Mouse (Mus musculus) hindbrain, postnatal 0 days (tissue): Measurements from ENCODE around the gene Hspg2. TPM values are rescaled to one million over a fixed set of nuclear protein-coding genes. Genes with fewer than 3 reads are reported as not detected.

Experiments used
- ATAC-seq: fragments of 200-750 bp; cut with Nextera tagmentation; 2 replicates; pipeline ENCODE4 v1.8.0; 2017; ENCODE audit warnings: mild to moderate bottlenecking, moderate TSS enrichment, moderate library complexity
- DNase-seq: peaks from one replicate; pipeline ENCODE4 v3.0.0-alpha.2; 2015; ENCODE audit warnings: low spot score
- H3K27ac ChIP-seq: fragments of 300-500 bp; sonication (generic); 2 replicates; pipeline ENCODE4 v1.5.1; 2014; ENCODE audit warnings: mild to moderate bottlenecking
- H3K27me3 ChIP-seq: fragments of 300-500 bp; sonication (generic); 2 replicates; pipeline ENCODE4 v1.6.1; 2014; ENCODE audit warnings: low read length, mixed read lengths; ENCODE audit not compliant: insufficient read depth
- H3K36me3 ChIP-seq: fragments of 300-500 bp; sonication (generic); 2 replicates; pipeline ENCODE4 v1.6.1; 2014; ENCODE audit warnings: low read length, mixed read lengths; ENCODE audit not compliant: insufficient read depth
- H3K4me1 ChIP-seq: fragments of 300-500 bp; sonication (generic); 2 replicates; pipeline ENCODE4 v1.6.1; 2014; ENCODE audit warnings: antibody characterized with exemption, low read length, mixed read lengths; ENCODE audit not compliant: insufficient read depth
- H3K4me2 ChIP-seq: fragments of 300-500 bp; sonication (generic); 2 replicates; pipeline ENCODE4 v1.6.1; 2014; ENCODE audit warnings: low read depth, mild to moderate bottlenecking, low read length, moderate library complexity, mixed read lengths
- H3K4me3 ChIP-seq: fragments of 300-500 bp; sonication (generic); 2 replicates; pipeline ENCODE4 v1.5.1; 2014; ENCODE audit warnings: low read length
- H3K9ac ChIP-seq: fragments of 300-500 bp; sonication (generic); replicated peaks from 2 replicates; pipeline ENCODE4 v1.6.1; 2014; ENCODE audit warnings: mild to moderate bottlenecking, low read length, moderate library complexity, mixed read lengths
- H3K9me3 ChIP-seq: fragments of 300-500 bp; sonication (generic); 2 replicates; pipeline ENCODE4 v1.6.1; 2016; ENCODE audit warnings: low read length, mixed read lengths
- CTCF ChIP-seq: IDR thresholded peaks from 2 replicates; pipeline ENCODE4 v1.5.1; 2016; ENCODE audit warnings: antibody characterized with exemption, control low read depth, low read depth
- WGBS: fragments of 180-500 bp; shearing (Covaris S2); extraction: QIAGEN DNeasy Blood & Tissue Kit; methylation state at CpG from one replicate; pipeline ENCODE4 v1.1.7; 2014; 5-methylcytosine and 5-hydroxymethylcytosine counted together
- polyA plus RNA-seq: library from polyadenylated mRNA; unstranded; fragments of >200 nt; fragmentation: Nextera tagmentation; extraction: Ambion mirVana; gene quantifications from 2 replicates; pipeline ENCODE4 v1.2.1, GENCODE M21; 2015
- total RNA-seq: library from RNA; depleted of rRNA; stranded (reverse); fragments of >200 nt; gene quantifications from 2 replicates; pipeline ENCODE4 v1.2.3, GENCODE M21; 2014

Hspg2 gene
- total and polyA plus RNA-seq, 2 experiments from 2014 or later: 3.7 to 37.8 TPM

DNA sequence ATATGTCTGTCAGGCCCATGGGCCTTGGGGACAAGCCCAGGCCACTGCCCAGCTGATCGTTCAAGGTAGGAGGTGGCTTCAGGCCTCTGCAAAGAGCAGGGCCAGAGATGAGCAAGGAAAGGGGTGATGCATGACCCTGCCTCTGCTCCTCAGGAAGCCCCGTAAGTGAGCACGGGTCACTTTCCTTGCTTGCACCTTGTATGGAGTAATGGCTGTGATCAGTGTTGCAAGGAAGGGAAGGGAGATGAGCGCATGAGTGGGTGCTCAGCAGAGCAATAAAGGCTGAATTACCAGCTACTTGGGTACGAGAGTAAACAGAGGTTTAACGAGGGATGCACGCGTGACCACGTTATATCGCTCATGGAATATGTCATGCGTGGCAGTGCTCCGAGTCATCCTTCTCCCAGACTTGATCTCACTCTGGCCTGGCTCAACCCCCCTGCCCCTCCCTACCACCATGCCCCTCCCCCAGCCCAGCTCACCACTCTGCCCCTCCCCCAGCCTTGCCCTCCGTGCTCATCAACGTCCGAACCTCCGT lies 88.2 kb downstream of the Hspg2 start:
- no peaks in the 10 kb centered on the region for H3K27me3 ChIP-seq
- H3K4me3 ChIP-seq: no peak overlapping the region
- no peak for DNase-seq
- WGBS: 87% methylated on average over 16 of the region's 16 CpGs
- TF ChIP-seq CTCF: no peak
- H3K36me3 ChIP-seq: no peaks in the 10 kb centered on the region
- H3K27ac ChIP-seq: no peak overlapping the region
- ATAC-seq: no peak
- H3K9me3 ChIP-seq: no peaks in the 10 kb centered on the region
- H3K4me1 ChIP-seq: no peaks in the 10 kb centered on the region
- no peak overlapping the region for H3K4me2 ChIP-seq
- no peak overlapping the region for H3K9ac ChIP-seq

- ATAC-seq (no peak; the same call in 1 of the 2 replicates), DNase-seq (no peak)
- Histone ChIP-seq H3K36me3 (no peaks in the 10 kb centered on the region), H3K4me3 (no peak overlapping the region), H3K4me1 (no peaks in the 10 kb centered on the region), H3K27me3 (no peaks in the 10 kb centered on the region), H3K9ac (no peak overlapping the region), H3K27ac (no peak overlapping the region), H3K9me3 (no peaks in the 10 kb centered on the region), H3K4me2 (no peak overlapping the region)
- no peak for TF ChIP-seq CTCF
- 75% methylated on average over 9 of the region's 9 CpGs for WGBS
Measured at GRCm38 (mm10) chr4:137569873-137570272, 101.3 kb downstream of the Hspg2 start.

DNA sequence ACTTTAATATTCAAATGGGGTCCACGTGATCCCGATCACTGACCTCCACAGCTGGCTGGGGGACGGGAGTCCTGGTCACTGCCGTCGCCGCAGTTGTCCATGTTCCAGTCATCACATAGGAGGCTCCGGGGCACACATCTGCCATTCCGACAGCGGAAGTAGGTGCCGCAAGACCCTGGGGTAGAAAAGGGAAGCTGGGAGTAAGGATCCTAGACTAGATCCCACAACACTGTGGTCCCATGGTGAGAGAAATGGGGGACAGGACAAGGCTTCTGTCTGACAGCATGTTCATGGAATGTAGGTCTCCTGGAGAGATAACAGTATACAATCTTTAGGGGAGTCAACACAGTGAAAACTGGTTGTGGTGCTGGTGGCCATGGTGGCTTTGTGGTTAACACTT lies 105.9 kb downstream of the Hspg2 start, which contains the start of gene Ldlrad2:
Gene Ldlrad2, minus strand, starts transcription at position 101 of the 400 bp plus-strand sequence.
- H3K27ac ChIP-seq: no peak within 1 kb of the TSS
- no peak within 1 kb of the TSS for H3K4me3 ChIP-seq
- no peak within 1 kb of the TSS for H3K9ac ChIP-seq
- H3K27me3 ChIP-seq: peaks cover 3% of the 10 kb centered on the region; the same call in 1 of the 2 replicates
- no peaks in the 10 kb centered on the region for H3K9me3 ChIP-seq
- ATAC-seq (no peak), DNase-seq (no peak)
- no peaks in the 10 kb centered on the region for H3K36me3 ChIP-seq
- no peak for TF ChIP-seq CTCF
- H3K4me1 ChIP-seq: peaks cover 5% of the 10 kb centered on the region; the same call in 1 of the 2 replicates
- H3K4me2 ChIP-seq: no peak within 1 kb of the TSS
- 84% methylated on average over 10 of the region's 10 CpGs for WGBS

GRCm38 (mm10) chr4:137577486-137577885 lies 108.9 kb downstream of the Hspg2 start:
- 96% methylated on average over 12 of the region's 12 CpGs for WGBS
- no peak for ATAC-seq
- Histone ChIP-seq H3K9ac (no peak overlapping the region), H3K9me3 (no peaks in the 10 kb centered on the region), H3K36me3 (no peaks in the 10 kb centered on the region), H3K27me3 (peaks cover 3% of the 10 kb centered on the region; the same call in 1 of the 2 replicates), H3K4me2 (no peak overlapping the region), H3K4me1 (peaks cover 5% of the 10 kb centered on the region; the same call in 1 of the 2 replicates), H3K27ac (no peak overlapping the region), H3K4me3 (no peak overlapping the region)
- no peak for DNase-seq
- no peak for TF ChIP-seq CTCF

DNA sequence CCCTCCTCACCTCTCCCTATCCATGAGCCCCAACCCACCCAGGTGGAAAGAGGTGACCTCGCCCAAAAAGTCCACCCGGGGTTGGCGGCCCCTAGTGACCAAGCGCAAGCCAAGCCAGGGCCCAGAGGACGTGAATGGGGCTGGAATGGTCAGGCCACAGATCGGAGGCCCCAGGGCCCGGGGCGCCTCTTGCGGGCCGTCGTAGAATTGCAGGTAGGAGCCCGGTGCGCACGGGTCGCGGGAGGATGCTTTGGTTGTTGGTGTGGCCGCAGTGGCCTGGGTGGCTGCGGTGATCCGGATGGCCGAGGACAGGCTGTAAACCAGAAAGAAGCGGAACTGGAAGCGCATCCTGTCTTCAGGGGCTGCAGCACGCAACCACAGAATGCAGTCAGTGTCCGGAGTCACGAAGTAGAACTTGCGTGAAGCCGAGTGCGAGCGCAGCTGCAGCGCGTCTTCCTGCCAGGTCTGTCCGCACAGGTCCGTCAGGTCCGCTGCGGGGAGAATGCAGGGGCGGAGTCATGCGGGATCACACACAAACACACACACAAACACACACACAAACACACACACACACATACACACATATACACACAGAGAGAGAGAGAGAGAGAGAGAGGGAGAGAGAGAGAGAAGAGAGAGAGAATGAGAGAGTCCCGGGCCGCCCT lies 109.7 kb downstream of the Hspg2 start:
- DNase-seq: peak; percentile 63
- Histone ChIP-seq H3K4me2 (peak overlapping the region; percentile 59), H3K9me3 (no peaks in the 10 kb centered on the region), H3K27ac (no peak overlapping the region), H3K4me3 (peak overlapping the region; percentile 29), H3K36me3 (no peaks in the 10 kb centered on the region), H3K27me3 (peaks cover 3% of the 10 kb centered on the region; the same call in 1 of the 2 replicates), H3K4me1 (peaks cover 5% of the 10 kb centered on the region; the same call in 1 of the 2 replicates), H3K9ac (no peak overlapping the region)
- 5% methylated on average over 39 of the region's 39 CpGs for WGBS
- ATAC-seq: peak; percentile 71
- peak; percentile 79 for TF ChIP-seq CTCF

DNA sequence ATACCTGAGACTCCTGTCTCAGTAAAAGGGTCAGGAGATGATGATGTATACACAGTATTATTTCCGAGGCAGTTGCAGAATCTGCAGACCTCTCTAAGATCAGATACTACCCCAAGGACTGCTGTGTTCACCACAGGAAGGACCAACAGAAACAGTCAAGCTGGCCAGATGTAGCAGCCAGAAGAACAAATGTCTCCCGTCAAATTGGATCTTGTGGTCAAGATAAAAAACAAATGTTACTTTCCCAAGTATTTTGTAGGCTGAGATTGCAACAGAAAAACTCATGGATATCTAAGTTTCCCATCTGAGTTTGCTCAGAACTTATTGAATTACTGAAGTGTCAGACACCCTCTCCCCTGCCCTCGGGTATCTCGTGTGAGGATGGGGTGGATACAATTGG lies 111.2 kb downstream of the Hspg2 start:
- ATAC-seq (no peak), DNase-seq (no peak)
- H3K36me3 ChIP-seq: no peaks in the 10 kb centered on the region
- H3K27ac ChIP-seq: no peak overlapping the region
- no peak overlapping the region for H3K4me3 ChIP-seq
- peaks cover 5% of the 10 kb centered on the region; the same call in 1 of the 2 replicates for H3K4me1 ChIP-seq
- H3K9ac ChIP-seq: no peak overlapping the region
- no peak overlapping the region for H3K4me2 ChIP-seq
- no peaks in the 10 kb centered on the region for H3K9me3 ChIP-seq
- TF ChIP-seq CTCF: no peak
- peaks cover 3% of the 10 kb centered on the region; the same call in 1 of the 2 replicates for H3K27me3 ChIP-seq
- WGBS: 63% methylated on average over 4 of the region's 4 CpGs

- ATAC-seq (no peak), DNase-seq (no peak)
- Histone ChIP-seq H3K36me3 (no peaks in the 10 kb centered on the region), H3K4me3 (no peak overlapping the region), H3K9me3 (no peaks in the 10 kb centered on the region), H3K4me2 (no peak overlapping the region), H3K4me1 (peaks cover 5% of the 10 kb centered on the region; the same call in 1 of the 2 replicates), H3K9ac (no peak overlapping the region), H3K27me3 (peaks cover 3% of the 10 kb centered on the region; the same call in 1 of the 2 replicates), H3K27ac (no peak overlapping the region)
- no peak for TF ChIP-seq CTCF
- WGBS: 72% methylated on average over 2 of the region's 2 CpGs
Measured at GRCm38 (mm10) chr4:137580299-137580698, 111.7 kb downstream of the Hspg2 start.
